Mouse (Mus musculus) liver (tissue): ENCODE data around the gene Sucnr1.
"Not testable (repeated sequence)": the region's sequence is repeated elsewhere in the genome, so short reads cannot be mapped to it uniquely, and the experiment has no call there.

ENCODE experiments used
- DNase-seq: peaks from one replicate; pipeline ENCODE4 v3.0.0-alpha.2; 2020; ENCODE audit warnings: mixed read lengths

Sucnr1 gene

DNA sequence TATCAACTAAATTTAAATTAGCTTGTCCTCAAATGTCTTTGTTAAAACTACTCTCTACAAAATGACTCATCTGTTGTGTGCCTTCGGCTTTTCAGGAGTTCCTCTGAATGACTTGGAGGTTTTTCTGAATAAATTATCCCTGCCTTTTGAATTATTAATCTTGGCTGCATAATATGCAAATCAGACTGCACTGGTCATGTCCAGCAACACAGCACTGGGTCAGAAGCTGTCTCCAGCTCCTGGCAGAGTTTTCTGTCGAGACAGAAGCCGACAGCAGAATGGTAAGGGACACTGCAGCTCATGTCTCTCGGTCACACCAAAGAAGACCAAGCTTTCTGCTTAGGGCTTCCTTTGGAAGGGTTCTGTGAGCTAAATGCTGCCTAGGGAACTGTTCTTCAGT, at the start of gene Sucnr1:
Sucnr1 (plus strand) TSS at position 222 of the 400 bp plus-strand sequence.
- DNase-seq = no peak

DNA sequence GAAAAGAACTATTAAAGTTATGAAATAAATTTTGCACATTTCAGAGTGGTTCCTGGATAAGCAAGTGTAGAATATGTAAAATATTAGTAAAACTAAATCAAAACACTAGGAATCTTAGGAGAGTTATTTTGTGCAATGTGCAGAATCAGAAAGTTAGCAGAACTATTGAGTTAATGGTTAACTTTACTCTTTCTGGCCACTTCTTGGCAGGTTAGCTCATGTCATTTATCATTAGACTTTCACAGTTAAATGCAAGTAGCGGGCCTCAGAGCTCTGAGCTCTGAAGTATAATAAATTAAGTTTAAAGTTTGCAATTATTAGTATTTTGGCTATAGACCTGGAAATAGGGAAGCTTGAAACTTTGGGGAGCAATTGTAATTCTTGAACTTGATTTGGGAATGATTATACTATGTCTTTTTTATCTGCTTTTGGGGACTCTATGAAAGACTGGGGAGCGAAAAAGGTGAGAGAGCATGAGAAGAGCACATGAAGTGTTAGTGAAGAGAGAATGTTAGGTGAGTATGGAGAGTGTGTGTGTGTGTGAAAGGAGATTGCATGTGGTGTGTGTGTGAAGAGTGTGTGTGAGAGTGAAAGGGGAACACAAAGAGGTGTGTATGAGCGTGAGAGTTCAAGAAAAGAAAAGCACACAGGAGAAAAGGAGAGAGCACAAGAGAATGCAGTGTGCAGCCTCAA, 35.3 kb upstream of the Sucnr1 start:
- no peak for DNase-seq

DNA sequence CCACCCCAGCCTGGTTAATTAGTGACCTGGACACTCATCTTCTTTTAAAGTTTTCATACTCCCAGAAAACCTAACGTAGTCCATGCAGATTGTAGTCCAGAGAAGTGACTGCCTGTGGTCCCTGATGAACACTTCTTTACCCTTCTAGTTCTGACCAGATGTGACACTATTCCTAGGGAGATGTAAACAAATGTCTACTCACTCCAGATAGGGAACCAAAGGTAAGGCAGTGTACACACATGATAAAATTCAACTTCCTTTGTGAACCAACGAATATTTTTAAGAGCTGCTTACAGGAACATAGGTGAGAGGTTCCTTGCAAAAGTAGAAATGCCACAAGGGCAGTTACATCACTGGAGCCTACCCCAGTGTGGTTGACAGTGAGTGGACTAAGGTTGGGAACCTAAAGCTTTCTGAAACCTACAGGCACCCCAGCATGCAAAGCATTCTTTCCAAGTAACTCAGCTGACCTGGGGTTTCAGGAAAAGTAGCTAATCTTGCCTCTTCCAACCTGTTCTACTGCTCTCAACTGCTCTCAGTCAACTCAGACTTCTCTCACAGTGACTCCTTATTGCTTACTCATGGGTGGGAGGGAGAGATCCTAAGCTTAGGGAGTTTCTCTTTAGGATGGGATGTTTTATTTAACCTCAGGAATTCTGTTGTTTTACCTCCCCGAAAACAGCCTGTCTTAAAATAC, 28.3 kb upstream of the Sucnr1 start:
- DNase-seq = no peak

DNA sequence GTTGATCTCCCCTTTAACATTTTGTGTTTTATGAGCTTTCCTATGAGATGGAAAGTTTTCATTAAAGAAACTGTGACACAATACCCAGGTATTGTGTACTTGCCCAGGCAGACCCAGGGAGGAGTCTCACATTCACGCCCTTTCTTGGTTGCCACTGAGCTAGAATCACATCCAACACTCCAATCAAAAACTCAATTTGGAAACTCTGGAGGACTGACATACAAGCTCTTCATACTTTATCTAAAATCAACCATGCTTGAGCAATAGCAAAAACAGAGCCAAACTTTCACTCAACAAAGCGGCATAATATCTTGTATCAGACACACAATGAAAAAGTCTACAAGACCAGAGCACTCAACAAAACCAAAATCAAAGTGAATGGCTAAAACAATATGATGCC, 27.7 kb upstream of the Sucnr1 start:
- no peak for DNase-seq

DNA sequence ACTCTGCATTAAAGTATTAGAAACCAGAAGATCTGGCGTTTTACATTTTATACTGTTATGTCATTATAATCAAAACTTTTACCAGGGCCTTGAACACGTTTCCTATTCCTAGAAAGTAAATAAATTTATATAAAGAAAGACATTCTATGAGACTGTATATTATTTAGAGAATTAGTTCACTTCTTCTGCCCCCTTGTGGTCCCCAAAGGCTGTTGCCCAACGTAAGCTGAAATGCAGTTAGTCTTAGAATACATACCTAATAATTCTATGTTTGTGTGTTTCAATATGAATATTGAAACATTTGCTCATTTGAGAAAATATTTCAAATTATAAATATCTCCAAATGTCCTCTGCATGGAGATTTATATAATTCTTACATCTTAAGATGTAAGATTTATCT, 25.2 kb upstream of the Sucnr1 start:
- DNase-seq = no peak

DNA sequence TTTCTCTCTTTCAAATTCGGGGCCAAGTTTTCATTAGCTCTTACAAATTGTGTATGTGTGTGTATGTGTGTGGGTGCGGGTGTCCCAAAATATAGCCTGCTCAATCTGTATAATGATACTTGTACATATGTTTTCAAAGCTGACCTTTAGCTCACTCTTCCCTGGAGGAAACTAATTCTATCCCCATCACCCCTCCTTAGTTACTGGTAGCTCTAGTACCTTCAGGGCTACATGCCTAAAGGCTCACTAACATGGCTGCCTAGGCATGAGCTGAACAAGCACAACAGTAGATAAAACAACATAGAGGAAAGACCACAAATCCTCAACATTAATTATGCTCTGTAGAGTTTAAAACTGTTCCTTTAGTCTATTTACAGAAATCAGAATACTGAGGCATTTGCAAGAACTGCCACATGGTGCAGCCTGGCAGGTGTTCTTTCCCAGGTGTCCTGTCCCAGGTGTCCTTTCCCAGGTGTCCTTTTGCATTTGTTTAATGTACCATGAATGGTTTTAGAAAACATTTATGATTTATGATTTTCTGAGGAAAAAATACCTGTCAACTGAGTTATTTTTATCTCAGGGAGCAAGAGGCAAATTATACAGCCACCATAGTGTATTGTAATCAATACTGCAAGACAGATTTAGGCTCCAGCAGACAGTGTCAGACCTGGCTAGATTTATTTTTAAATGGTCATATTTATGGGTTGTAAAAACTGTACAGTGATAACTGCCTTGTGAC, 24.4 kb upstream of the Sucnr1 start:
- DNase-seq = no peak

DNA sequence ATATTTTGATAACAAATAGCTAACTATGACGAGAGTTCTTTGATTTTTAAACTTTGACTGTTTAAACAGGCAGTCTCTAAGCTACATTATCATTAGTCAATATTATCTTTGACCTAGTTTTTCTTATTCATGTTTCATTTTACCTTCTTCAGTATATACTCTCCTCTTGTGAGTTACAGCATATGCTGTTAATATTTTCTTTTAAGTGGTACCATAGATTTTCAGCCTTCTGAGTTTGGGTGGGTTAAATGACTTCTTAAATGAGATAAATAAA, 23.9 kb upstream of the Sucnr1 start:
- no peak for DNase-seq

DNA sequence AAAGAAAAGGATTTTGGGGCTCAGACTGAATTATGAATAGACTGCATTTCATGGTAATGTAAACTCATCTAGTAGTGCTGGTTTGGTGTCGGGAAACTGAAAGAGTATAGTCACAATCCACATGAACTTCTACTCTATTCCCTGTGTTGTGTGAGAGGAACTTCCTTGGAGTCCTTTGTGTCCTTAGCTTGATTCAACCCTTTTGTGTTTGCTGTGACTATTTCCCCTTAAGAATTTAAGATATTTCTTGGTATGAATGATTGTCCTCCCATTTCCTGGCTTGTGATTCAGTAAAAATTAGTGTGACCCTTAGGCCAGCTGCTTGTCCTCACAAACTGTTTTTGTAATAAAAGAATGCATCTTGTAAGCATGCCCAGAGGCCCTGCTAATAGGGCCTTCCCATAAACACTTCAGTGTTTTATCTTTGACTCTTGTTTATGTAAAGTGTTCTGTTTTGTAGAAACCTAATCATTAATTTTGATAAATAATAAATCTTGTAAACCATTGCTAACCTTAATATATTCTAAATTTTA, 2.7 kb upstream of the Sucnr1 start:
- DNase-seq = no peak

DNA sequence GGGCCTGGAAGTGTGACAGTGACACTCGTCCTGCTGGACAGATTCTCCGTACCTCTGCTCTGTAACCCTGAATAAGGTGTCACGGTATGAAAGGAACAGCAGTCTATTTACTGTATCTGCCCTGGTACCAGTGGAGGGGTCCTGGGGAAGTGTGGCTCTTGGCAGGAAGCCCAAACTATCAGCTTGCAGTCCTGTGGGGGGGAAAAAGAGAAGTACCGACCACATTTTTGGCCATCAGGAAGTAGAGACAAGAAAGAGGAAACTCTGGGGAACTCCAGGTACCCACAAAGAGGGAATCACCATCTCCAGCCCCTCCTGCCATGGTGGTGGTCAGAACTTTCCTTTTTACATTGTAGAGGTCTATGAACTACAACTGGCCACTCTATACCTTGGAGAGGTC, 1.1 kb upstream of the Sucnr1 start:
- DNase-seq = peak; percentile 14

DNA sequence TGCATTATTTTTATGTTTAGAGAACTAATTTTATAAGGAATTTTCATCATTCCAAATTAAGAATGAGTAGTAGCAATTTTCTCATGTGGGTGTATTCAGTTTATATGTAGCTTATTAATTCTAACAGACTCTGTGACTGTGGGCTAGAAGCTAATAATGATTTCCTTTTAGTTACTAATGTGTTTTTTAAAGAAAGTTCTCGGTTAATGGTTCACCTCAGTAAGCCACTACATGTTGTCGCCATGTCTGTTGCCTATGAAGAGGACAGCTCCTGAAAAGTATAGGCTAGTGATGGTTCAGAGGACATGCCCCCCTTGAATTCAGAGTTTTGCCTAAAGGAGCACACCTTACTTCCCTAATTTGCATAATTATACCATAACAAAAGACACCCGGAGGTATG, 1.1 kb downstream of the Sucnr1 start:
- DNase-seq = no peak

DNA sequence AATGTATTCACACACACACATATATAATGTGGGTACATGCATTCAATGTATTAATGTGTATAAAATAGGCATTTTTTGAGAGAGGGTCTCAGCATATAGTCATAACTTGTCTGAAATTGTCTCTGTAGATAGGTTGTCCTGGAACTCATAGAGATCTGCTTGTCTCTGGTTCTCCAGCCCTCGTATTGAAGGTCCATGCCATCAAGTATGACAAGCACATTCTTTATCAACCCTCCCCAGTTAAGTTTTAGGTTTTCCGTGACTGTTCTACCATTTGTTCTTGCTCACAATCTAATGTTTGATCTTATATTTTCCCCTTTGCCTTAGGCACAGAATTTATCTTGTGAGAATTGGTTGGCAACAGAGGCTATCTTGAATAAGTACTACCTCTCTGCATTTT, 4.1 kb downstream of the Sucnr1 start:
- DNase-seq = no peak

DNA sequence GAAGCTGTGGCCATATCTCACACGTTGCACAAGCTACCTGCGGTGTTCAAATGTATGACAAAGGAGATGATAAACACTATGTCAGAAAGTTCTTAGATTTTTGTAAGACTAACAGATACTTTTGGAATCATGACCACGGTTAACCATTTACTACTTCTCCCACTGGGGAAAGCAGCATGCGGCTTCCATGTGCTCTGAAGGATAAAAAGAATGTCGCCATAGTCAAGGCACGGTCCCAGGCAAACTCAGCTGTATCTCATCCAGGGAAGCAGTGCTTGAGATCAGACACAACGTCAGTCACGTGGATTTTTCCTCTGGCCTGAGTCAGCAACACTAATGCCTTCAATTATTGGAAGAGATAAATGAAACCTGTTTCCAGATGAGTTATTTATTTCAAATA, 9.7 kb downstream of the Sucnr1 start:
- DNase-seq = no peak

DNA sequence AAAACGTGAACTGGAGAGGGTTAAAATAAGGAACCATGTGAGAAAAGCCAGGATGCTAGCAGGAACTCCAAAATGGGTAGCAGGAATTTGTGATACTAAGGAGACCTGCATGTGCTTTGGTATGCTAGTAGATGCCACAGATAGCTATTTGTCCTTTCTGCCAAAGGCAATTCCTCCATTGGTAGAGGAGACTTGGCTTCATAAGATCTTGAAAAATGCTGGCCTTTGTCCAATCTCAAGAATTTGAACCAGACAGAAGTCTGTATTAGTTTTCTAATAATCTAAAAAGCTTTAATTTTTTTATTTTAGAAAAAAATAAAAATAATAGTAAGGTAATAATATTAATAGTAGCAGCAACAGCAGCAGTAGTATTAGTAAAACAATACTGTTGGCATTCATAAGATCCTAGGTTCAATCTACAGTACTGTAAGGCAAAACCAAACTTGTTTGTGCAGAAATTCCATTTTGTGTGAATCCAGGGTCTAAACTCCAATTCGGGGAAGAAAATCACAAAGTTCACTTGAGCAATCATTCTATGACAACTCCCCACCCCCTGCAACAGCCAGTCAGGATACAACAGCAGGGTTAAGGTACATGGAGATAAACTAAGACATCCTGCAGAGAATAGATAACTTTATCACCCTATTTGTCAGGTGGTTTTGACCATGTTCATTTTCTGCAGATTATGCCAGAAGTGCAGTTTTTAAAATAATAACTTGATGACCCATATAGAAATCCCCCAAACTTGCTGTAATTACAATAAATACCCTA, 12.9 kb downstream of the Sucnr1 start:
- peak; percentile 12 for DNase-seq

DNA sequence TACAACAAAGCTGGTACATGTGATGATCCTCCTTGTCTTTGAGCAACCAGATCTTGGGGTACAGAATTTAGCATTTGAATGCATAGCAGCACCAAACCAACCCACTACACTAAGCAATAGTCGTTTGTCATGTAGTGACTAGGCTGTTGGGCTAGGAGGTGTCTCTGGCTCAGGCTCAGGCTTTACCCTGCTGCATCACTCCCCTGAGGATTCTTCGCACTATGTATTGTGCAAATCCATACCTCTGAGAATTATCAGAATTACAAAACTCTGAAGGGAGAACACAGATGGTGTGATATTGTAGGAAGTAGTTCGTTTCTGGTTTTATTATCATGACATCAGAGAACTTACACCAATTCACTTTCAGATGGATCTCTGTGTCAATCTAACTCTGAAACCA, 15.3 kb downstream of the Sucnr1 start:
- DNase-seq = no peak

DNA sequence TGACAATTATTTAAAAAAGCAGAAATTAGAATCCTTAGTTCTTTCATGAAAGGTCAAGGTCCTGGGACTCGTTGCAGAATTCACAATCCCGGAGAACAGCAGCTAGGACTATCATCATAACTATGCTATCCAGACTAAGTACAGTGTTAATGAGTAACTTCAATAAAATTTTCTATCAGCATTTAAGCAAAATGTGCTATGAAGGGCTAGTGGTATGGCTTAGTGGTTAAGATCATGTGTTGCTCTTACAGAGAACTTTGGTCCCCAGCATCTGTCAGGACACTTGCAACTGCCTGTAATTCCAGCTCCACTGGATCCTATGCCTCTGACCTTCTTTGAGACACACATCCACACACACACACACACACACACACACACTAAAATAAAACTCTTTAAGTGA, 15.8 kb downstream of the Sucnr1 start:
- no peak for DNase-seq

DNA sequence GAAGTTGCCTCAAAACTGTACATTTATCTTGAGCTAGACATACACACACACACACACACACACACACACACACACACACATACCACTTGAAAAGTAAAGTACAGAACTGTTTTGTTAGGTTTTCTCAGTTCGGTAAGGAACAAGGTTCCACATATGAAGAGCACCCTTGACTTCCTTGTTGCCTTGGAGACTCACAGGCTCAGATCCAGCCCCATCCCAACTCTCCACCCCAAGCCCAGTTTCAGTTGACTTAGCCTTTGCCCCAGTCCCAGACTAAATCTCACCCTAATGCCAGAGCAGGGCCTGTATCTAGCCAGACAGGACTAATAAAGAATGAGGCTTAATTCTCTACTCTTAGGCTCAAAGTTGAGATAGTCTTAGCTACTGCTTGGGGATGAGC, 16.9 kb downstream of the Sucnr1 start:
- no peak for DNase-seq

DNA sequence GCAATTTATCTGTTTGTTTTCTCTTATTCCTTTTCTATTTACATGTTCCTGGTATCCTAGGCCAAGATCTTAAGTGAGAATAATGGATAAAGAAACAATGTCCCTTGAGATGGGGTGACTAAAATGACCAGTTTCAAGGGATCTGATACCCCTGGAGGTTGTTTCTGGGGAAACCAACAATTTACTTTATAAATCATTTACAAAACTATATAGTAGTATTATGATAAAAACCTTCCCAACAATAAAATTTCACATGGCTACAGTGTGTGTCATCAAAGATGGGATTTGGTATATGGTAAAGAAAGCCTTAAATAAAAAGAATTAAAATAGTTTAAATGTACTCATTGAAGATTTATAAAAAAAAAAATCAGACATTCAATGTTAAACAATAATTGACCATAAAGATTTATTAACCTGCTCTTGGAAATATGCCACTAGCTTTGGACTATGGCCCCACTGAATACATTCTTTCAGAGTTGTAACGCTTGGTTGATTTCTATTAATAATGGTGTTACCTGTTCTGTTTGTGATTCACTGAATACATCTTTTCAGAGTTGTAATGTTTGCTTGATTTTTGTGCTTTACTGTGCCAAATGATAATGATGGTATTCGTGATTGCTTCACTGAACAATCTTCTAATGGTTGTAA, 22.9 kb downstream of the Sucnr1 start:
- no peak for DNase-seq

DNA sequence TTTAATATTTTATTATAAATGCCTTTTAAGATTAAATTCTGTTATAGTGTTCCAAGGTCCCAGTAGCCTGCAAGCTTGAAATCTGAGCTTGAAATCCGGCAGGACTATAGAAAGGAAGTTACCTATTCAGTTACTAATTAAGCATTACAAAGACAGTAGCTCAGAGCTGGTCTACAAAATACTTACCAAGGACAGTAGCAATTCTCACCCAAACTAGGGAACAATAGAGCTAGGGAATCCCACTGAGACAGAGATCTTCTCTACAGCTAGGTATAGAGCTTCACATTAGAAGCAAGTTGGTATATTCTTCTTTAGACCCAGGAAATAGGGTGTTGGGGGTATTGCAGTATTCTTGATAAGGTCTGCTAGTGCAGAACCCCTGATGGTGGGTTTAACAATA, 24.8 kb downstream of the Sucnr1 start:
- not testable (repeated sequence) for DNase-seq

DNA sequence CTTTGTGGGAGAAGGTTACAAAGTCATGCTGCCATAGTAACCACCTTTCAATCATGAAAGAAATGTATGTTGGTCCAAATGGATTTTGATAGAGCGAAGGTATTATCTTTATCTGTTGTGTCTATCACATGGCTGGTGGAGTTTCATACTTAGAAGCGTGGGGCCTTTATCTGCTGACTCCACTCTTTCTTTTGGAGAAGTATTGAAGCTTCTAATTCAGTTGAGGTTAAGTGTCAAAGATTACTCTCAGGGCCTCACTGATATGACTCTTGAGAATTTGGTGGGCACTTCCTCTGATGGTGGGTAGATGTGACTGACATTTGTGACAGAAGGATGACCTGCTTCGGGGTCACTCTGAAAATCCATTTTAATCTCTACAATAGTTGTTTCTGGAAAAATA, 26.1 kb downstream of the Sucnr1 start:
- DNase-seq = no peak

DNA sequence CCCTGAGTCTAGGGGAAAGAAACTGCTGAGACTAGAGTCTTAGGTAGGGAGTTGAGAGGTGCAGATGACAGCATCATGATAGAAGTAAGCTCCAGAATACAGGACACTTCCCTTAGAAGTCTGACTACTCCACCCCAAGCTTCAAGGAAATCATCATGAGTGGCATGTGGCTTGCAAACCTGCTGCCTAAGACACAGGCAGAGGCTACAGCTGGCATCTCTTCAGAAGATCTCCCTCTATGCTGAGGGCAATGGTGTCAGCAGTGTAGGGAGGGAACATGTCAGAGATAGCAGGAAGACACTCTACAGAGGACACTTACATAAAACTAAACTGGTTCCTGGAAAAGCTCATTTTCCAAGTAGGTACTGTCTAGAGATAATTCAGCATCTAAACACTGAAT, 27.1 kb downstream of the Sucnr1 start:
- no peak for DNase-seq

DNA sequence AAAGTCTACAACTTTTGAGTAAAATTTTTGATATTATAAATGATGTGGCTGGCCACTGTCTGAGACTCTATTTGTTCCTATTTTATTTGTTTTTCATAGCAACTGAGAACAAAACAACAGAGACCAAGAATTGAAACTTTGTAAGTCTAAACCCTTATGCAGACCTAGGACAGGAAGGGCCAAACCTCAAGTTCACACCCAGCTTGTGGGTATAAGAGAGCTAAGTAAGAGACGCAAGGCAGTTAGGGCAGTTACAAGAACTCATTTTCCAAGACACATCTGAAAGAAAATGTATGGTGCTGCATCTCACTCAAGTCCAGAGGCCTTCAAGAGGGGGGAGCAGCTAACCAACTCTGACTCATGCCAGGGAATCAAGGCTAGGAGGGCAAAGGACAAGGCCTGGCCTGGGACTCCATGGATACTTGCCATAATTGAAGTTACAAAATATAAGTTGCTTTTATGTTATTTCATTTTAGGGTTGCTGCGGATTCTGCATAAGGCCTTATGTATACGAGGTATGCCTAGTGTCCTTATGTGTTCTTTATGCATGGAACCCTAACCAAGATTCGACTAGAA, 29.6 kb downstream of the Sucnr1 start:
- no peak for DNase-seq

DNA sequence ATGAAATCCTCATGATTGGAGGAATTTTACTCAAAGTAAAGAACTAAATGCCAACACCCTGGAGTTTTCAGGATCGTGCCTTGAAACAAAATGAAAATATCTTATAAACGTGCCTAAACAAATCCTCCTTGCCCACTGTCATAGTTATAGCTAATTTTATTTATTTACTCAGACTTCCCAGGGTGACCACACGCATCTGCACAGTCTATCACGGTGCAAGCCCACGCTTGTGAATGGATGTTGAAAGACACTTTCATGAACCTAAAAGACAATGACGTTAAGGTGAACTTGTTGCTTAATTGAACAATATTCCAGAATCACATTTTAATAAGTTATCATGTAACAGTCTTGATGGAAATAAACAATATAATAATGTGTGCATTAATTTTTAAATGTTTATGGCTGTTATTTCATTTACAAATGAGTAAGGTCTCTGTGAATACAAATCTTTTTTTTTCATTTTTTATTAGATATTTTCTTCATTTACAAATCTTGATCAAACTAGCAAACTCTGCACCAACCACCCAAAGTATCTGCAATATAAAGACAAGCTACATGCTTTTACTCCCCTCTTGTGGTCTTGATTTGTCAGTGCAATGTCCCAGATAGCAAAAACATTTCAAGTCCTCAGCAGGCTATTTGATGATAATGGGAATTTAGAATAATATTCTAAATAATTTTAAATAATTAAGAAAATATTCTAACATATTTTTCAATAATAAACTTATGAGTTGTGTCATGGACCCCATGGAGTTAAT, 30.4 kb downstream of the Sucnr1 start:
- no peak for DNase-seq
